Mouse (Mus musculus) neural tube, postnatal 0 days (tissue): Measurements from ENCODE around the gene Lhx6. TPM values are rescaled to one million over a fixed set of nuclear protein-coding genes. Genes with fewer than 3 reads are reported as not detected.

ENCODE experiments used
- polyA plus RNA-seq: library from polyadenylated mRNA; unstranded; fragments of >200 nt; fragmentation: Nextera tagmentation; extraction: Ambion mirVana; gene quantifications from 2 replicates; pipeline ENCODE4 v1.2.1, GENCODE M21; 2015

Lhx6 gene
- polyA plus RNA-seq, result 0.68 and 0.93 TPM in 2 replicates

DNA sequence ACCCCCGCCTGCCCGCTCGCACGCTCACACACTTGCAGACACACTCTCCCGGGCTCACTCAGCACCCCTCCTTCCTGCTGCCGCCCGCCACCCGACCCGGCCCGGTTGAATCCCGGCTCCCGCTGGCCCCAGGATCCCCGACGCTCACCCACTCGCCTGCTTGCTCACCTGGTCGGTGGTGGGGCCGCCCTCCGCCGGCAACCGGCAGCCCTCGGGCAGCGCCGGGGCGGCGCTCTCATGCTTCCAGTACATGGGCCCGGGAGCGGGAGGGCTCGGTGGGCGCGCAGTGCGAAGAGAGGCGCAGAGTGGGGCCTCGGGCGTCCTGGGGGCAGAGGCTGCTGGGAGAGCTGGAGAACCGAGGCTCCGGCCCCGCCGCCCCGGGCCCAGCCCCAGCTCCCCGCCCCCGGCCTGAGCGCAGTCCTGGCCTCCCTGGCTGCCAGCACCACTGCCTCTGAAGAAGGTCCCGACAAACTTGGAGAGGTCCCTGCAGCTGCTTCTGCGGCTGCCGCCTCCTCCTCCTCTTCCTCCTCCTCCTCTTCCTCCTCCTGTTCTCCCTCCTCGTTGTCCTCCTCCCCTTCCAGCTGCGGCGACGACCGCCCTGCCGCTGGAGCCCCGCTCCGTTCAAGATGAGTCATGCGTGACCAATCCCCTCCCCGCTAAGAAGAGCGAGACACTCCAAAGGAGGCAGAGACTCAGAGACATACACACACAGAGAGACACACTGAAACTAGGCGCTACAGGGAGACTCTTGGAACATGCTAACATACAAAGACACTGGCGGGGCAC, at the start of gene Lhx6:
TSS of gene Lhx6 (minus strand) at position 453 of the 786 bp plus-strand sequence.

DNA sequence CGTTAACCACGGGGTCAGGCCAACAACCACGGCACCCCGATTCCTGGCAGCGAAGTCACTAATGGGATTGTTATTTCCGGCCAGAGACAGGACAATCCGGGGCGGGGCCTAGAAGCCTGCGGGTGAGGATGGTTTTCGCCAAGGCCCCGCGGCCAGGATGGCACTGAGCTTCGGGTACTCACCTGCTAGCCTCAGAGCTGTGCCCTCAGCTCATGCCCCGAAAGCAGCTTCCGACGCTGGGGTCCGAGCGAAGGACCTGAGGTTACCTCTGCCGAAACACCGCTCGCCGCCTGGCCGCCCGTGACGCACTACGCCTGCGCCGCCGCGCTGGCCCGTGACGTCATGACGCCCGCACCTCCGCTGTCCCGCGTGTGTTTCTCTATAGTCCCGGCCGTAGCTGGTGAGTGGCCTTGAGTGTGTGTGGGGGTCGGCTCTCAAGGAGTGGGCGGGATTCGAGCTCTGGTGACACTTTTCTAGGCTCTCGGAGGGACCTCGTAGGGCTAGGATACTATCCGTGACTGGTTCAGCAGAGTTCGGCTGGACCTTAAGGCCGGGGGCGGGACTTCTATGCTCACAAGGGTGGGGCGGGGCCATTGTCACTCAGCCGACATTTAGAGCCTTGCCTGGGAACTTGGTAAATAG, 31.2 kb upstream of the Lhx6 start, which contains the start of the genes Mrrf and Rbm18:
TSS of gene Mrrf (plus strand) at position 90 of the 642 bp plus-strand sequence.
TSS of gene Rbm18 (minus strand) at position 474 of the 642 bp plus-strand sequence.

GRCm38 (mm10) chr2:36048748-36049566, 56.3 kb downstream of the Lhx6 start, which contains the start of the genes Ndufa8 and Morn5:
Ndufa8 (minus strand) TSS chr2:36049406.
Morn5 (plus strand) TSS chr2:36049458.

Other genes with a start within 250 kb of the Lhx6 start
- 7.5 and 9.2 TPM in 2 replicates for gene Ttll11, start 125.5 kb downstream of the Lhx6 start, polyA plus RNA-seq
- gene Ndufa8, start 56.0 kb downstream of the Lhx6 start, polyA plus RNA-seq, result 392 and 412 TPM in 2 replicates
- 1.9 and 2.2 TPM in 2 replicates for gene Morn5, start 56.0 kb downstream of the Lhx6 start, polyA plus RNA-seq
- gene Mrrf, start 31.0 kb upstream of the Lhx6 start, polyA plus RNA-seq, result 18.5 and 20.2 TPM in 2 replicates
- gene Rbm18, start 31.4 kb upstream of the Lhx6 start, polyA plus RNA-seq, result 78.7 and 83.0 TPM in 2 replicates
- gene Ptgs1, start 125.0 kb upstream of the Lhx6 start, polyA plus RNA-seq, result 9.2 and 10.2 TPM in 2 replicates